Mouse (Mus musculus) MEL (cell line): Measurements from ENCODE around the gene Ugt2b38. TPM values are rescaled to one million over a fixed set of nuclear protein-coding genes. Genes with fewer than 3 reads are reported as not detected.
"Not testable (repeated sequence)": the region's sequence is repeated elsewhere in the genome, so short reads cannot be mapped to it uniquely, and the experiment has no call there.

ENCODE experiments used
- DNase-seq: peaks from one replicate; pipeline ENCODE4 v3.0.0; 2011; ENCODE audit warnings: low read depth, low spot score
- H3K27ac ChIP-seq: 2 replicates; pipeline ENCODE4 v1.5.1; 2012; ENCODE audit warnings: low read depth, mild to moderate bottlenecking, control low read depth, low read length, moderate library complexity; ENCODE audit not compliant: control insufficient read depth
- H3K27me3 ChIP-seq, 2 experiments: fragments of 150-350 bp in 1 of 2; sonication (generic) in 1 of 2; 2 replicates each; pipeline ENCODE4 v1.6.1; 2012; ENCODE audit warnings: low read length in 2 of 2, mild to moderate bottlenecking in 2 of 2, improper control_type of control experiment in 1 of 2, moderate library complexity in 1 of 2; ENCODE audit not compliant: insufficient read depth in 2 of 2, control insufficient read depth in 1 of 2
- H3K36me3 ChIP-seq, 2 experiments: 2 replicates each; pipeline ENCODE4 v1.6.1; 2012 to 2014; ENCODE audit warnings: low read length in 2 of 2, improper control_type of control experiment in 1 of 2, inconsistent platforms in 1 of 2, mild to moderate bottlenecking in 1 of 2; ENCODE audit not compliant: insufficient read depth in 2 of 2, control insufficient read depth in 1 of 2
- H3K4me1 ChIP-seq, 2 experiments: fragments of 150-350 bp in 1 of 2; sonication (generic) in 1 of 2; 2 replicates each; pipeline ENCODE4 v1.6.1; 2012; ENCODE audit warnings: low read length in 2 of 2, improper control_type of control experiment in 1 of 2, mild to moderate bottlenecking in 1 of 2; ENCODE audit not compliant: insufficient read depth in 2 of 2, control insufficient read depth in 1 of 2
- H3K4me3 ChIP-seq, 2 experiments: fragments of 150-350 bp in 1 of 2; sonication (generic) in 1 of 2; 2 replicates each; pipeline ENCODE4 v1.5.1; 2012; ENCODE audit warnings: low read depth in 2 of 2, low read length in 2 of 2, mild to moderate bottlenecking in 2 of 2, moderate library complexity in 2 of 2, control low read depth in 1 of 2, improper control_type of control experiment in 1 of 2; ENCODE audit not compliant: control insufficient read depth in 1 of 2, insufficient read depth in 1 of 2
- H3K79me2 ChIP-seq: 2 replicates; pipeline ENCODE4 v1.6.1; 2012; ENCODE audit warnings: mild to moderate bottlenecking, low read length, moderate library complexity; ENCODE audit not compliant: control insufficient read depth, poor library complexity, insufficient read depth
- H3K9ac ChIP-seq: 2 replicates; pipeline ENCODE4 v1.6.1; 2012; ENCODE audit warnings: low read depth, mild to moderate bottlenecking, control low read depth, low read length, moderate library complexity; ENCODE audit not compliant: control insufficient read depth, poor library complexity, severe bottlenecking
- H3K9me3 ChIP-seq: fragments of 150-350 bp; sonication (generic); replicated peaks from 2 replicates; pipeline ENCODE4 v1.6.1; 2012; ENCODE audit warnings: mild to moderate bottlenecking, low read length, improper control_type of control experiment, moderate library complexity; ENCODE audit not compliant: insufficient read depth
- CTCF ChIP-seq, 3 experiments: IDR thresholded peaks in 2 of 3; conservative IDR thresholded peaks in 1 of 3; 2 replicates each; pipeline ENCODE4 v1.5.1; 2011 to 2012; ENCODE audit warnings: low read length in 3 of 3, low read depth in 2 of 3, mild to moderate bottlenecking in 2 of 3, improper control_type of control experiment in 1 of 3, inconsistent platforms in 1 of 3, mixed read lengths in 1 of 3, moderate library complexity in 1 of 3; ENCODE audit not compliant: control insufficient read depth in 1 of 3, insufficient read depth in 1 of 3, poor library complexity in 1 of 3, severe bottlenecking in 1 of 3
- E2F4 ChIP-seq: IDR thresholded peaks from 2 replicates; pipeline ENCODE4 v1.6.1; 2011; ENCODE audit warnings: low read depth, low read length, improper control_type of control experiment, borderline replicate concordance
- EP300 ChIP-seq, 2 experiments: IDR thresholded peaks; 2 replicates each; pipeline ENCODE4 v1.6.1; 2011; ENCODE audit warnings: improper control_type of control experiment in 2 of 2, low read length in 2 of 2, low read depth in 1 of 2, mild to moderate bottlenecking in 1 of 2
- ETS1 ChIP-seq: IDR thresholded peaks from 2 replicates; pipeline ENCODE4 v1.6.1; 2012; ENCODE audit warnings: low read depth, mild to moderate bottlenecking, inconsistent platforms, low read length, improper control_type of control experiment, moderate library complexity
- JUND ChIP-seq: IDR thresholded peaks from 2 replicates; pipeline ENCODE4 v1.6.1; 2011; ENCODE audit warnings: low read depth, mild to moderate bottlenecking, improper control_type of control experiment, low read length
- NELFE ChIP-seq: IDR thresholded peaks from 2 replicates; pipeline ENCODE4 v1.6.1; 2011; ENCODE audit warnings: low read depth, low read length, improper control_type of control experiment
- NRF1 ChIP-seq: IDR thresholded peaks from 2 replicates; pipeline ENCODE4 v1.6.1; 2014; ENCODE audit warnings: low read depth, mild to moderate bottlenecking, inconsistent platforms, low read length, improper control_type of control experiment, moderate library complexity; ENCODE audit not compliant: poor library complexity, insufficient read depth, severe bottlenecking
- SIN3A ChIP-seq: IDR thresholded peaks from 2 replicates; pipeline ENCODE4 v1.6.1; 2012; ENCODE audit warnings: low read length, improper control_type of control experiment, inconsistent platforms
- TBP ChIP-seq: IDR thresholded peaks from 2 replicates; pipeline ENCODE4 v1.8.0; 2011; ENCODE audit warnings: low read depth, low read length, improper control_type of control experiment
- ZMIZ1 ChIP-seq: IDR thresholded peaks from 2 replicates; pipeline ENCODE4 v1.6.1; 2012; ENCODE audit warnings: low read depth, mild to moderate bottlenecking, inconsistent platforms, low read length, improper control_type of control experiment, moderate library complexity
- ZNF384 ChIP-seq: IDR thresholded peaks from 2 replicates; pipeline ENCODE4 v1.6.1; 2012; ENCODE audit warnings: low read depth, mild to moderate bottlenecking, inconsistent platforms, low read length, improper control_type of control experiment
- polyA plus RNA-seq, 2 experiments: library from polyadenylated mRNA; stranded (reverse) in 1 of 2; unstranded in 1 of 2; fragments of >175 nt in 1 of 2; fragments of >200 nt in 1 of 2; gene quantifications; 2 replicates each; pipeline versions ENCODE4 v1.2.1 to v1.2.4; 2012; ENCODE audit warnings: low replicate concordance in 2 of 2, low read depth in 1 of 2; ENCODE audit not compliant: insufficient read length in 2 of 2, insufficient read depth in 1 of 2, missing spikeins in 1 of 2
- total RNA-seq: library from RNA; depleted of rRNA; stranded (reverse); fragments of 300-350 nt; gene quantifications from 2 replicates; pipeline ENCODE4 v1.2.3, GENCODE M21; 2012; rRNA removed

The Ugt2b38 gene
- total and polyA plus RNA-seq, 3 experiments, result not detected

GRCm38 (mm10) chr5:87375874-87376383, 48.1 kb downstream of the Ugt2b38 start:
- Histone ChIP-seq H3K79me2 (no peaks in the 10 kb centered on the region), H3K9ac (no peak overlapping the region), H3K4me3 (no peak overlapping the region), H3K27me3 (no peaks in the 10 kb centered on the region), H3K4me1 (no peaks in the 10 kb centered on the region), H3K27ac (no peak overlapping the region), H3K36me3 (no peaks in the 10 kb centered on the region), H3K9me3 (no peaks in the 10 kb centered on the region)
- TF ChIP-seq EP300 (IDR thresholded peaks at IDR 0.05; ENCODE audit: low read depth in 1 of 2, low read length in 2 of 2), result no peak
- TF ChIP-seq ZNF384, result no peak
- TF ChIP-seq E2F4, result no peak
- TF ChIP-seq NELFE, result no peak
- no peak for TF ChIP-seq CTCF (IDR thresholded peaks at IDR 0.05 in 2 of 3, conservative IDR thresholded peaks at IDR 0.05 in 1 of 3; ENCODE audit: control insufficient read depth in 1 of 3, insufficient read depth in 1 of 3, low read depth in 2 of 3, low read length in 3 of 3, poor library complexity in 1 of 3, severe bottlenecking in 1 of 3)
- no peak for TF ChIP-seq JUND
- no peak for TF ChIP-seq TBP
- no peak for TF ChIP-seq ZMIZ1
- no peak for TF ChIP-seq SIN3A
- TF ChIP-seq NRF1, result no peak
- no peak for TF ChIP-seq ETS1
- DNase-seq, result no peak

GRCm38 (mm10) chr5:87373502-87373863, 50.5 kb downstream of the Ugt2b38 start:
- H3K4me1 ChIP-seq, result no peaks in the 10 kb centered on the region
- no peak for TF ChIP-seq SIN3A
- H3K27me3 ChIP-seq, result no peaks in the 10 kb centered on the region
- H3K9ac ChIP-seq, result no peak overlapping the region
- no peaks in the 10 kb centered on the region for H3K79me2 ChIP-seq
- H3K27ac ChIP-seq, result no peak overlapping the region
- no peaks in the 10 kb centered on the region for H3K9me3 ChIP-seq
- H3K36me3 ChIP-seq, result no peaks in the 10 kb centered on the region
- DNase-seq, result no peak
- no peak overlapping the region for H3K4me3 ChIP-seq

GRCm38 (mm10) chr5:87372788-87373501, 51.1 kb downstream of the Ugt2b38 start:
- not testable (repeated sequence) for H3K4me1 ChIP-seq, H3K79me2 ChIP-seq, H3K27me3 ChIP-seq, H3K27ac ChIP-seq, H3K36me3 ChIP-seq, H3K9me3 ChIP-seq, H3K4me3 ChIP-seq, DNase-seq, H3K9ac ChIP-seq

Other genes with a start within 250 kb of the Ugt2b38 start
- gene Ugt2b37, start 169.4 kb downstream of the Ugt2b38 start, total RNA-seq, result not detected in 2 replicates
- not detected for gene Ugt2b37, start 169.4 kb downstream of the Ugt2b38 start, polyA plus RNA-seq
- not detected in 2 replicates for gene Ugt2a3, start 87.0 kb downstream of the Ugt2b38 start, total RNA-seq
- gene Ugt2a3, start 87.0 kb downstream of the Ugt2b38 start, polyA plus RNA-seq, result not detected
- gene Ugt2a2, start 58.1 kb upstream of the Ugt2b38 start, total RNA-seq, result not detected in 2 replicates
- not detected for gene Ugt2a2, start 58.1 kb upstream of the Ugt2b38 start, polyA plus RNA-seq
- not detected in 2 replicates for gene Gm43638, start 62.6 kb upstream of the Ugt2b38 start, total RNA-seq
- not detected for gene Gm43638, start 62.6 kb upstream of the Ugt2b38 start, polyA plus RNA-seq
- not detected in 2 replicates for gene Ugt2a1, start 66.7 kb upstream of the Ugt2b38 start, total RNA-seq
- not detected for gene Ugt2a1, start 66.7 kb upstream of the Ugt2b38 start, polyA plus RNA-seq
- not detected in 2 replicates for gene Sult1b1, start 114.0 kb upstream of the Ugt2b38 start, total RNA-seq
- gene Sult1b1, start 114.0 kb upstream of the Ugt2b38 start, polyA plus RNA-seq, result not detected
- not detected in 2 replicates for gene Sult1d1, start 144.8 kb upstream of the Ugt2b38 start, total RNA-seq
- gene Sult1d1, start 144.8 kb upstream of the Ugt2b38 start, polyA plus RNA-seq, result not detected
- gene Sult1e1, start 167.4 kb upstream of the Ugt2b38 start, total RNA-seq, result not detected in 2 replicates
- gene Sult1e1, start 167.4 kb upstream of the Ugt2b38 start, polyA plus RNA-seq, result not detected
- not detected in 2 replicates for gene Csn1s1, start 242.0 kb upstream of the Ugt2b38 start, total RNA-seq
- not detected for gene Csn1s1, start 242.0 kb upstream of the Ugt2b38 start, polyA plus RNA-seq